Mouse (Mus musculus) naive thymus-derived CD4-positive, alpha-beta T cell, adult 2 months (primary cell): ENCODE data around the gene Kcnh1.

ENCODE experiments used
- DNase-seq: peaks from one replicate; pipeline ENCODE4 v3.0.0-alpha.2; 2011; ENCODE audit warnings: low read depth

Kcnh1 gene

GRCm38 (mm10) chr1:192531490-192532146 lies 341.0 kb downstream of the Kcnh1 start:
- DNase-seq, result no peak

GRCm38 (mm10) chr1:192532212-192532611 lies 341.6 kb downstream of the Kcnh1 start:
- DNase-seq, result no peak

GRCm38 (mm10) chr1:192533016-192533415 lies 342.4 kb downstream of the Kcnh1 start:
- no peak for DNase-seq

- no peak for DNase-seq
Observed at GRCm38 (mm10) chr1:192536440-192536839, 345.9 kb downstream of the Kcnh1 start.

- DNase-seq, result no peak
Observed at GRCm38 (mm10) chr1:192537169-192537568, 346.6 kb downstream of the Kcnh1 start.

GRCm38 (mm10) chr1:192542093-192542492 lies 351.5 kb downstream of the Kcnh1 start:
- DNase-seq, result no peak

- DNase-seq, result no peak
Observed at GRCm38 (mm10) chr1:192543686-192544085, 353.1 kb downstream of the Kcnh1 start.

- DNase-seq, result no peak
Observed at GRCm38 (mm10) chr1:192544091-192544490, 353.5 kb downstream of the Kcnh1 start.

- no peak for DNase-seq
Observed at GRCm38 (mm10) chr1:192544901-192545300, 354.3 kb downstream of the Kcnh1 start.

- no peak for DNase-seq
Observed at GRCm38 (mm10) chr1:192546843-192547242, 356.3 kb downstream of the Kcnh1 start.

GRCm38 (mm10) chr1:192550561-192550960 lies 360.0 kb downstream of the Kcnh1 start:
- no peak for DNase-seq

GRCm38 (mm10) chr1:192555516-192555915 lies 364.9 kb downstream of the Kcnh1 start:
- no peak for DNase-seq

- DNase-seq, result no peak
Observed at GRCm38 (mm10) chr1:192557978-192558594, 367.5 kb downstream of the Kcnh1 start.

GRCm38 (mm10) chr1:192559341-192559740 lies 368.8 kb downstream of the Kcnh1 start:
- DNase-seq, result no peak
